Mouse (Mus musculus): ENCODE measurements around the gene Obox8.

The Obox8 gene

DNA sequence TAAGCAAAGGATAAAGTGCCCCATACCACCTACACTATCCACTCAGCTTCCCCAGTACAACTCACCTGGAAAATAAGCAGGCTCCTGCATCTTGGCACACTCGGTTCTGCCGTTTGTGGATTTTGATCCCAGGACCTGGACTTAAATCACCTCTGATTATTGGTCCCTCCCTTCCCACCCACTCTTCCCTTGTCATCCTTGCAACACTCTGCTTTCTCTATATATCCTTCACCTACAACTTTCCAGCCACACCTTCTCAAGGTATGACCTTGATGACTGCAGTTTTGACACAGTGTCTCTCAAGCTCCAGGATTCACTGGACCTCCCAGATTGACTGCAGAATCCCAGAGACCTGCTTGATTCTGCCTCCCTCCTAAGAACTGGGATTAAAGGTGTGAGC lies at the start of gene Obox8:
Obox8 (minus strand) TSS at position 101 of the 400 bp plus-strand sequence.
- no peak for DNase-seq

DNA sequence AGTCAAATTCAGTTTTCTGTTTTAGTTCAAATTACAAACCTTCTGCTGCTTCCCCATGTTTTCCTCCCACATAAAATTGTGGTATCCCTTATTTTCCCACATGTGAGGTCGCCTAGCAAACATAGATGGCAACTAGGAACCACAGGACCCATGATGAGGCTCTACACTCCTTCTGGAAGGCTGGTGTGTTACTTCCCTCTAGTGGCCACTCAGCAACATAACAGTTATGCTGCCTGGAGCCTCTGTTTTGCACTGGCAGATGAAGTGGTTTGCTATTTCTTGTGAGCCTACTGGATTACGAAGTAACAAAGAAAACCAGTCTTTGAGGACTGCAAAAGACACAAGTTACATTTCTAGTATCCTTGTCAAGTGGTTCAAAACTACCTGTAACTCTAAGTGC lies 16.1 kb downstream of the Obox8 start:
- DNase-seq = no peak

GRCm38 (mm10) chr7:14308671-14309070 lies 24.7 kb downstream of the Obox8 start:
- DNase-seq = no peak

- no peak for DNase-seq
These were observed 25.8 kb downstream of the Obox8 start for GRCm38 (mm10) chr7:14307571-14307970.

All from lung, postnatal 10 days (tissue).